Mouse (Mus musculus) spleen, adult 12 weeks (tissue): ENCODE data around the gene Rpl23a.
"Not testable (repeated sequence)": the region's sequence is repeated elsewhere in the genome, so short reads cannot be mapped to it uniquely, and the experiment has no call there.

ENCODE experiments used
- DNase-seq: peaks from one replicate; pipeline ENCODE4 v3.0.0; 2022; ENCODE audit warnings: low spot score

Gene Rpl23a

DNA sequence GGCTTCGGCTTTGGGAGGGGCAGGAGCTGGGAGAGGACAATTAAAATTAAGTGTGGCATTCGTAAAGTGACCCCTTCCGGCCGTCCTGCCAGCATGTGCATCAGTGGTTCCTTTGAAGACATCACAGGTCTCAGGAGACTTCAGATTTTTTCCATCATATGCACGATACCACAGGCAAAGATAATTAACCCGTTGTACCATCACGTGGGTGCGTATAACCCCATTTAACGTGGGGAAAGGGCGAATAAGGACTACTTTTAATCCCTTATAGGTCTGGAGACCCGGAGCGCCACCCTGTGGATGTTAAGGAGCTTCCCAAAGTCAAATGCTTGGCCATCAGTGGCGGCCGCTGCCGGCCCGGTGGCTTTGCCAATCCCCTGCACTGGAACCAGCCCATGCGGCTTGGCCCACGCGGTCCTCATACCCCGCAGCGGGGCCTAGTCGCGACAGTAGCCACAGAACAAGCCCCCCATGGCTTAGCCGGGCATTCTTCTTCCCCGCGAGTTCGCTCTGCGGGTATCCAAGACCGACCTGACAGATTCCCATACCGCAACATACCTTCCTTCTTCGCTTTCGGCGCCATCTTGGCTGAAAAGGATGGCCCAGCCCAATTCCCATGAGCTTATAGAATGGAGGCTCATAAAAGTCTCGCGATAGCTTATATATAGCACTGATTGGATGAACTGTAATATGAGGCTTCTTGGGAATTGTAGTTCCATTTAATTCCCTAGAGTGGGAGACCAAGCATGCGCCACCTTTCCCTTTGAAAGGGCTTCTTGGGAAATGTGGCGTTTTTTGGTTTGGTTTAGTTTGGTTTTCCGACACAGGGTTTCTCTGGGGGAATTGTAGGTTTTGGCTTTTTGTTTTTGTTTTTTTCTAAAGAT lies at the start of gene Rpl23a:
Gene Rpl23a, minus strand, starts transcription at position 624 of the 884 bp plus-strand sequence.
- peak; percentile 73 for DNase-seq

DNA sequence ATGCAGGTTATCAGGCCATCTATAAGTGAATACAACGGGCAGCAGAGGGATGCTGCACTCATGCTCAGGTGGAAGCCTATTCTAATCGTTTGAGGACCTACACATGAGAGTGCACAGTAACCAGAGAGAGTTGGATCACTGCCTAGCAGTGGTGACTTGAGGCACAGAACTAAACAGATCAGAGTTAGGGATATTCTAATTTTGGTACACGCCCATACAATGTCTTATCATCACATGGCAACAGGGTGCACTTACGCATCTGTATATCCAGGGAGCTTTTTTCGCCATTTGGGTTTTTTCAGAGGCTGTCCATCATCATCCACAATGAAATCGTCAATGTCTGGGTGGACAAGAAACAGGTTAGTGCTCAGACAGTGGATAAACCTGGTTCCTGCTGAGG lies 48.1 kb upstream of the Rpl23a start:
- DNase-seq, result no peak

DNA sequence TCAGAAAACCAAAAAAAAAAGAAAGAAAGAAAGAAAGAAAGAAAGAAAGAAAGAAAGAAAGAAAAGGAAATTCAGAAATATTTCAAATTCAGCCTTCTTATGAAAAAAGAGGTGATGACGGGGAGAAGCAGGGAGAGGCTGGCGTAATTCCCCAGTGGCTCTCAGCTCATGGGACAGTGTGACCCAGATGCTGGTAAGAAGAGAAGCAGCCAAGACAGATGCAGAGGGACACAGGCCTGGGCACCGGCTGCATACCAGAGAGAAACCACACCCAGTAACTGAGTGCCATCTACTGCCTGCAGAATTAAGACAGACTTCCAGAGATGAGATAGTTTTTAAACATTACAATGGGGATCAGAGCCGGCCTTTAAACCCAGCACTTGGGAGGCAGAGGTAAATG lies 40.2 kb upstream of the Rpl23a start:
- DNase-seq, result no peak

DNA sequence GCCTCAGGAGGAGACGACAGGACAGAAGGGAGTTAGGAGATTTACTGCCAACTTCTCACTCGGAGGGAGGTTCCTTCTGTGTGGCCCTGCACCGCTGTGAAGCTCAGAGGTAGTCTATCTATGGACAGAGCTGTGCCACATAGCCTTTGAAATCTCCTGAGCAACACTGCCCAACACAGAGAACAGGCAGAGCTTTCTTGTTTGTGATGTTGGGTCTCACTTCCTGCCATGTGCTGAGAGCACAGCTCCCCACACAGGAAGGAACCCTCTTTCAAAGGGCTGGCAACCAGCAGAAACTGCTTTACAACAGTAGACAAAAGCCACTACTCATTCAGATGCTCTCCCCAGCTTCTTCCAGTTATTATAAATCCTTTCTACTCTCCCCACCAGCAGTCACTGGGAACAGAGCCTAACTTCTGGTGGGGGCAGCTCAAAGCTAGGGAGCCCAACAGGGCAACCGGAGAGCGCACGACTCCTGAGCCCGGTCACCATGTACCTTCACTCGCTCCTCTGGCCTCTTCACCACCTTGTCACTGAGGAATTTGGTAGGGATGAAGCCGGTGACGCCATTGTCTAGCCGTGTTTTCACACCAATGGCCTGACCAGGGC lies 32.4 kb upstream of the Rpl23a start:
- DNase-seq, result no peak

DNA sequence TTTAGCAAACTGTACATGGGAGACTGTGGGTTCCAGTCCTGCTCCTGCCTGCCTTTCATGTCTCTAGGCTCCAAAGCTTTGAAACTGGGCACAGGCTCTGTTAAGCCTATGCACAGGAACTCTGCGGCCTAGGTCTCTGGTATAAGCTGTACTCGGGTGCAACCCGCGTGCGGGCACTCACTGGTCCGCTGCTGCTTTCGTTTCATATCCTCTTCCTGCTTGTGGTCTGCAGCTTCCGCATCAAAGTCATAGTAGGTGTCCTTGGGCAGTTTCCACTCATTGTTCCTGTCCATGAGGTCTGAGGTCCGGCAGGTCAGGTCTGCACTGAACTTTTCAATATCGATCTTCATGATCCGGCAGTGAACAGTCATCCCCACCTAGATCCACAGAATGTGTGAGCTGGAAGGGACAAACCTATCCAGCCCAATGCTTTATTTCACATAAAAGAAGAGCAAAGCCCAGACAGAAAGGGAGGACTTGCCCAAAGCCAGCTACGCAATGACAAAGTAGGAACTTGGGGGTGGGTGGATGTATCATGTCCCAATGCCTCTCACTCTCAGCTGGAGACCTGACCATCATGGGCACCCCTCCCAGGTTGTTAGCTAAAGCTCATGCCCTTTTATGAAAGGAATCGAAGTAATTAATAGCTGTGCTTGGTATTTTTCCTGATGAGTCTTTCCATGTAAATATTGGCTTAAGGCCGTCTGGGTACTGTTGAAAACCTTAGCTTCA lies 29.9 kb upstream of the Rpl23a start:
- no peak for DNase-seq

DNA sequence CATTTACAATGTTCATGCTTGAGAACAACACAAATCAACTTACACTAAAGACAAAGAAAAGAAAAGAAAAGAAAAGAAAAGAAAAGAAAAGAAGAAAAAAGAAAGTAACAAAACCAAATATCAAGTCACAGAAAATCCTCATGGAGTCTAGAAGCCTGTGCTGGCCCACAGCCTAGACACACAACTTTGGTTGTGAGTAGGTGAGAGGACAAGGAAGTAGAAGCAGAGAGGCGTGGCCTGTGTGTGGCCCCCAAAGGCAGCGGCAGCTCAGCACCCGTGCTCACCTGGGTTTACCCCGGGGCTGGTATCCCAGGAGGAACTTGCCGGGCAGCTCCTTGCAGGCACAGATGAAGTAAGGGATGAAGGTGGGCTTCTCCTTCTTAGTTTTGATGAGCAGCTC lies 28.1 kb upstream of the Rpl23a start:
- no peak for DNase-seq

DNA sequence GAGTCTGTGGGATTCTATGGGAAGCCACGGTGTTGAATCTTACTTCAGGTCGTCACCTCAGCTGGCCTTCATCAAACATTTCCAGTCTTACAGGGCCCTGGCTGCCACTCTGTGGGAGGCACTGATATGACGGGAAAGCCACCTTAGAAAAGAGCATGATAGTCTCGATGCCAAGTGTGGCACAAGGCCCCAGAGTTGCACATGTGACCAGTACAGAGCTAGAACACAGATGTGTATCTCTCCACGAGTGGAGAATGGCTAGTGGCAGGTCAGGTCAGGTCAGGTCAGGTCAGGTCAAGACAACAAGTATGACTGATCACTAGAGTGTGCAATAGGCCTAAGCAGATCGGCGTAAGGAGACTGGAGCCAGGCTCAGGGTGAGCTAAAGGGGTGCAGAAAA lies 27.2 kb upstream of the Rpl23a start:
- no peak for DNase-seq

DNA sequence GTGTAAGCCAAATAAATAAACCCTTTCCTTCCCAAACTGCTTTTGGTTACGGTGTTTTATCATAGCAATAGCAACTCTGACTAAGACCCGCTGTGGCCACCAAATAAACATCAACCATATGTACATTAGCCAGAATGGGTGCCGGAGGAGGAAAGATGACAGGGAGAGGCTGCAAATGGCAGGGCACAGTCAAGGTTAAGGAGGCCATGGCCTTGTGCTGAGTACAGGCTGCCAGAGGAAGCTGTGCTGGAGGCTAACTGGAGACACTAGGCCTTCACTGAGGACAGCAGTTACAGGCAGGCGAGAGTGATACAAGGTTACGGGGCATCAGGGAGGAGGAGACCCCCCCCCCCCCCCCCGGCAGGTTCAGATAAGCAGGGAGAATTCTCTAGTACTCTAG lies 26.5 kb upstream of the Rpl23a start:
- no peak for DNase-seq

DNA sequence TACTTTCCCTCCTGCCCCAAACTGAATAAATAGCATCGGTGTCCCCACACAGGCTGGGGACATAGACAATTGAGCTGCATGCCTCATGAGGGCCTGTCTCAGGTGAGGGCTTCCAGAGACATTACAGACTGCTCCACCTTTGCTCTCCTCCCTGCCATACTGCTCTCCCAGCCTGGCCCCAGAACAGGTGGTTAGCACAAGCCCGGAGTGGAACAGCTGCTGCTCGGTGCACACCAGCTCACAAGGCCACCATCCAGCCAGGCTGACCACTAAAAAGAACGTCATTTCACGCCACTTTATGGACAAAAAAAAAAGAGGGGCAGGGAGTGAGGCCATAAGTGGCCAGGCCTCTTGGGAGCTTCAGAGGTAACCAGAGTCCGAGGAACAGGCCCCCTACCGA lies 23.8 kb upstream of the Rpl23a start:
- no peak for DNase-seq

DNA sequence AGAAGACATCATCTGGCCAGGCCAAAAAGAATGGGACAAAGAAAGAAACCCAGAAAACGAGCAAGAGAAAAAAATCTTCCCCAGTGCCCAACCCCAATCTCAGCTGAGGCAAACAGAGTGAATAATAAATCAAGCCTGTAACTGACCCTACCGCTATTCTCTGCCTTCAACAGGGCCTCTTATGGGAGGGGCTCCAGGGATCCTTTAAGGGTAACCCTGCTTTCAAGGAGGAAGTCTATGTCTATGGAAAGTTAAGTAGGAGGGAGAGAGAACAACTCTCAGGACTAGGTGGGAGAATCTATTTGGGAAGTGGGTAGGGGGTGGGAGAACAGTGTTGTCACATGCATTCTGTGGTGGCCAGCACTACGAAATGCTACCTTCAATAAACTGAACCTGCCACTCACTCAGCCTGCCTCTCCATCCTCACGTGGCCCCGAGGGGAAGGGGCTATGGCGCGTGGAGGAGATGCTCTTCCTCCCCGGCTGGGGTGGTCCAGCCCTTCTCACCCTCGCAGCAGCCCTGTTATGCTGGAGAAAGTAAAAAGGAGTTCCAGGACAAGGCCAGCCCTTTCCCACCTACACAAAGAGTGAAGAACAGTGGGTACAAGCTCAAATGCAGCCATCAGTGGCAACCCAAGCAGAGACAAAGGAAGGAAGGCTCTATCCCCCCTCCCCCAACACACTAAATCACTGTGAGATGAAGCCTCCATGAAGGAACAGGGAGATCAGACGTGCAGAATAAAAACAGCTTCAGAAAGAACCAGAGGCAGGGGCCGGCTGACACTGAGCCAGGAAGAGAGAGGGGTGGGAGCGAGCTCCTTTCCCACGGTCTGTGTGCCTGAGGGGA lies 22.2 kb upstream of the Rpl23a start:
- DNase-seq, result no peak

DNA sequence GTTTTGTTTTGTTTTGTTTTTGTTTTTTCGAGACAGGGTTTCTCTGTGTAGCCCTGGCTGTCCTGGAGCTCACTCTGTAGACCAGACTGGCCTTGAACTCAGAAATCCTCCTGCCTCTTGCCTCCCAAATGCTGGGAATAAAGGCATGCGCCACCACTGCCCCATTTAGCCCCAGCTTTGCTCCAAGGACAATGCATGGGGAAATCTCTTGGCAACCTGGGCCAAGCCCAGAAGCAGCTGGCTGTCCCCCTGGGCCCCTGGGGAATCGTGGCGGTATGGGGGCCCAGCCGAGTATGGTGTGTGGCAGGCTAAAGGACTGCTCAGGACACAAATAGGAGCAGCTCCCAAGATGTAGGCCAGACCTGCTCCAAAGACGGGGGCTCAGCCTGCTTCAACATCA lies 20.9 kb upstream of the Rpl23a start:
- DNase-seq, result no peak

DNA sequence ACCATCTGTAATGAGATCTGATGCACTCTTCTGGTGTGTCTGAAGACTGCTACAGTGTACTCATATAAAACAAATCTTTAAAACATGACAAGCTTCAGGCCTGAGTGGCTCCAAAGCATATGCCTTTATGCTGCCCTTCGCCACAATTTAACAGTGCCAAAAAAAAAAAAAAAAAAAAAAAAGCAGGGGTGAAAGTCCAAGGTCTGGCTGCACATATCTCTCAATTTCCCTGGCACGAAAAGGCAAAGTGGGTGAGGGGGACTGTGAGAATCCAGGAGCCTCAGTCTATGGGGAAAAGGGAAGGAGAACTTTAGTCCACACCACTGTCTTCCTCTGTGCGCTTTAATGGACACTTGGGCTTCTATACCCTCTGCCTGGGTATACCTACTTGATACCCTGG lies 19.0 kb upstream of the Rpl23a start:
- no peak for DNase-seq

DNA sequence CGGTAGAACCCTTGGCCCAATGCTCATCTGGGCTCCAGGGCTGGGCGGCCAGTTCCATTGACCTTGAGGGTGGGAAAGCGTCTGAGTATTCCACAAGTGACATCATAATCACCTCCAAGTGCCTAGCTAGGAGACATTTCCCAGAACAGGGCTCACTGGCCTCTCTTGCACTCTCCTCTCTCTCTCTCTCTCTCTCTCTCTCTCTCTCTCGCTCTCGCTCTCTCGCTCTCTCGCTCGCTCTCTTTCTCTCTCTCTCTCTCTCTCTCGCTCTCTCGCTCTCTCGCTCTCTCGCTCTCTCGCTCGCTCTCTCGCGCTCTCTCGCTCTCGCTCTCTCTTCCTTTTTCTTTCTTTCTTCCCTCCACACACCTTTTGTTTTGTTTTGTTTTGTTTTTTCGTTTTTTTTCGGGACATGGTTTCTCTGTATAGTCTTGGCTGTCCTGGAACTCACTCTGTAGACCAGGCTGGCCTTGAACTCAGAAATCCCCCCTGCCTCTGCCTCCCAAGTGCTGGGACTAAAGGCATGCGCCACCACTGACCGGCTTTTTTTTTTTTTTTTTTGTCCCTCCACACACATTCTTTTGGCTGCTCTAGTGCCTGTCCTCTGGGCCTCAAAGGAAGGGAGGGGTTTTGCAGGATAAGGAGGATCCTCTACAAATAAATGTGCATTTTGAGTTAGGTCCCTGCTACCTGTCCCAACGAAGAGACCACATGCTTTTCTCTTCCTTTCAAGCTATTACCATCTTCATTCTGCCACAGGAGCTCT lies 11.9 kb upstream of the Rpl23a start:
- DNase-seq, result no peak

DNA sequence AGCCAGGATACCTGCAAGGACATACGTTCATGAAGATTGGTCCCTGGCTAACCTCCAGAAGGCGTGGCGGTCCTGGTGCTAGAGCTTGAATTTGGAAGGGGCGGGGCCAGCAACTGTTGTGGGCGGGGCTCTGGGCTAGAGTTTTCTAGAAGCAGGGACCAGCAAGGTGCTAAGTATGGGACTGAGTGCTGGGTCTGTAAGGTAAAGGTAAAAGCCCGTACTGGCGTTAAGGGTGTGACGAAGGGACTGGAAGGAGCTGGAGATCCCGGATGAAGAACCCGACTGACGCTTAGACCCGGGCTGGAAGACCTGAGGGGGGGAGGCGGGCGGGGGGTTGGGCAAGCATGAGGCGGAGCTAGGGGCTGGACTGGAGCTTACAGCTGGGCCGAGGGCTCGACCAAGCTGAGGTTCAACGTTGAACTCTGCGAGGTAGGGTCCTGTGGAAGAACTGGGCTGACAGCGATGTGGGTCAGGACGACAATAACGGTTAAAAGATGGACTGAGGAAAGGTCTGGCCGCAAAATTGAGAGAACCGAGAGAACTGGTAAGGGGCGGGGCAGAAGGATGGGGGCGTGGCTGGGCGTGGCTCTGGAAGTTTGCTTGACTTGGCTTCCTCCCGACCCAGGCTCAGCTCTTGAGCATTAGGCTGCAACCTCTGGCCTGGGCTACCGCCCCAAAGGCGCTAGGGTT lies 11.2 kb upstream of the Rpl23a start:
- DNase-seq, result peak; percentile 69

DNA sequence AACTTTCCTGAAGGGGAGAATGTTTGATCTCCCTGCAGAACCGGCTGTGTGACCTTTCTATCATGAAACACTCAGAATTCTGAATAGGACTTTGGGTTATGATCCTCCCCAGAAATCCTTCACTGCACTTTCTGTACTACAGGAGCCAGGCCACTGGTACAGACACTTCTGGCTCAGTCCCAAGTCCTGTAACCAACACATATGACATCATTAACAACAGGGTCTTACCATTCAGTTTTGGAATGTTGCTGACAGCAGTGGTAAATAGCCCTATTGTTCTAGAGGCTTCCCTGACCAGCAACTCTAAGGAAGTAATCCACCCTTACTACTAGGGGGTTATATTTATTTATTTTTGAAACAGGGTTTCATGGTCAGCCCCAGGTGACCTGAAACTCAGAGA lies 9.7 kb upstream of the Rpl23a start, which contains the start of gene Proca1:
Gene Proca1, plus strand, starts transcription at position 280 of the 400 bp plus-strand sequence.
- no peak for DNase-seq

DNA sequence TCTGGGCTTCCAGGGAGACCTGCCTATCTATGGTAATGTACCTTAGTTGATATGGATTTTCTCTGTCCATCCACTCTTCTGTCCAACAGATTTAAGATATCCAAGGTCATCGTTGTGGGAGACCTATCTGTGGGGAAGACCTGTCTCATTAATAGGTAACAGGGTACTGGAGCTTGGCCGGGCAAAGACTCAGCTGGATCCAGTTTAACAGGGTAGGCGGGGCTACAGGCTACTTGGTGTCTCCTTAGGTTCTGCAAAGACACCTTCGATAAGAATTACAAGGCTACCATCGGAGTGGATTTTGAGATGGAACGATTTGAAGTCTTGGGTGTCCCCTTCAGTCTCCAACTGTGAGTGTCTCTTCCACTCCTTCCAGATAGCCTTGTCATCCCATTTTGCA lies 6.7 kb upstream of the Rpl23a start:
- DNase-seq, result no peak

DNA sequence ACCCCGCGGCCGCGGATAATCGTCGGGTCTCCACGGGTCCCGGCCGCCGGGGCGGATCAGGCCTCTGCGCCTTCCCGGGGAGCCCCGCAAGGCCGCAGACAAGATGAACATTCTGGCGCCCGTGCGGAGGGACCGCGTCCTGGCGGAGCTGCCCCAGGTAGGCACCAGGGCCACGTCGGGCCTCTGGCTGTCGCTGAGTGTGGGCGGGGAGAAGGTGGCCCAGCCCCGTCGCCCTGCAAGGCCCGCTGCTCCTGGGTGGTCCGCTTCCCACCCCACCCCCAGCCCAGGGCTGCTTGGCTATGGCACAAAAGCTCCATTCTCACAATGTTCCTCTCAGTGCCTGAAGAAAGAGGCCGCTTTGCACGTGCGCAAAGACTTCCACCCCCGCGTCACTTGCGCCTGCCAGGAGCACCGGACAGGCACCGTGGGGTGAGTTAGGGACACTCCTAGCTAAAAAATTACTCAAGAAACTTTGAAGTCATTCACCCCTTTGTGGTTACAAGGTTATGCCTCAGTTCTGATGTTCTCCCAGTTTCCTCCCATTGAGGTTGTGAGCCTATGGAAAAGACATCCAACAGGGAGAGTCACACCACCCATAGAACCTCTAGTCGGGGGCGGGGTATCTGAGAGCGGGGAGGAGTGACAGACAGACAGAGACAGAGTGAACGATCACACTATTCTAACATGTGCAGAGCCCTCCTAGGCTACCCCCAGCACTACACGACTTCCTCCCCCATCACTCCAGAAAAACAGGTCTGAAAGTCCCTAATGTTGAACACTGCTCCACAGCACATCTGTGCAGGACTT lies 6.1 kb upstream of the Rpl23a start:
- DNase-seq, result no peak

DNA sequence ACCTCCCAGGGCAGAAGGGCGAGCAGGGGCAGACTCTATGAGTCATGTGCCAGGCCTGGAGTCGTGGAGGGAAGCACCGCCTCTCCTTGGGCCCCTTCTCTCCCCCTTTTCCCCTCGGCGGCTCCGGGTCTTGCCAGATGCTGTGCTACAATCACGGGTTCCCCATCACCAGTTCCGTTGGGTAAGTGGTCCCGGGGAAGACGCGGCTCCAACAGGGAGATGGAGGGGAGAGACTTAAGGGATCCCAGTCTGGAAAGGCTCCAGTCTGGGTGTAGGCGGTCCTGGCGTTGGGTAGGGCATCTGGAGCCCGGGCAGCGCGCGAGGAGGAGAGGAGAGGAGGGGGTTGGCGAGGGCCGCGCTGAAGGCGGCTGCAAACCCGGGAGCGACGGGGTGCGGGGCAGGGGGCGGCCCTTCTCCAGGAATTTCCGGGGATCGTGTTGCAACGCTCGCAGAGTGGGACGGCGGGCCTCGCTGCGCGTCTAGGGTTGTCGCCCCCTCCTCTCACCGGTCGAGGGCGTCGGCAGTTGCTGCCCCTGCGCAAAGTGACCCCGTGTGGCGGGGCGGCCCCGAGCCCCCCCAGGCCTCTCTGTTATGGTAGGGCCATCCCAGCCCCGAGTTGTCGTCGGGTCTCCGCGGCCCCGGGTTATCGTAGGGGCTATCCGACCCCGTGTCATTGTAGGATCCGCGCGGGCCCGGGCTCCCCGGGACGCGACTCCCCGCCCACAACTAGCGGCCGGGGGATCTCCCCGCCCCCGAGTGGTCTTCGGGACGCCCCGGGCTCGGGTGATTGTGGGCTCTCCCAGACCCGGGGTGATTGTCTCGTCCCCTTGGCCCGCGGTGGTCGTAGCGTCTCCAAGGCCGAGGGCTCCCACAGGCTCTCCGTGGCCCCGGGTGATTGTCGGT lies 5.2 kb upstream of the Rpl23a start, which contains the start of gene Rab34:
Gene Rab34, plus strand, starts transcription at position 100 of the 903 bp plus-strand sequence.
- DNase-seq, result no peak

DNA sequence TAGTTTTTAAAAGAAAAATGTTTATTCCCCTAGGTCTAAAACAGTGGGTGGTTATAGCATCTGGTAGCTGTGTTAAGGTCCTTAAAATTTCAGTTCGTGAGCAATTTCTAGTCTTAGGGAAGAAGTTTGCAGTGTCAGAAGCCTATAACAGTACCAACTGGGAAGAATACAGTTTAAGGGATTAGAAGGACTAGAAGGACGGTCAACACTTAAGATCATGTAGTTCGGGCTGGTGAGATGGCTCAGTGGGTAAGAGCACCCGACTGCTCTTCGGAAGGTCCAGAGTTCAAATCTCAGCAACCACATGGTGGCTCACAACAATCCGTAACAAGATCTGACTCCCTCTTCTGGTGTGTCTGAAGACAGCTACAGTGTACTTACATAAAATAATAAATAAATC lies 1.3 kb upstream of the Rpl23a start:
- DNase-seq, result not testable (repeated sequence)
